Mouse (Mus musculus) neural tube, embryonic 11.5 days (tissue): Measurements from ENCODE around the gene Myf5. TPM values are rescaled to one million over a fixed set of nuclear protein-coding genes. Genes with fewer than 3 reads are reported as not detected.
A peak's percentile ranks its signal among the peaks of the same experiment; 100 is the strongest.

Source experiments
- ATAC-seq: fragments of 200-750 bp; cut with Nextera tagmentation; 2 replicates; pipeline ENCODE4 v1.8.0; 2017; ENCODE audit warnings: moderate number of reproducible peaks, mild to moderate bottlenecking, moderate TSS enrichment, moderate library complexity; ENCODE audit not compliant: insufficient read depth, low FRiP score, low TSS enrichment
- DNase-seq: peaks from one replicate; pipeline ENCODE4 v3.0.0-alpha.2; 2015; ENCODE audit warnings: low spot score
- H3K27ac ChIP-seq: fragments of 300-500 bp; sonication (generic); 2 replicates; pipeline ENCODE4 v1.5.1; 2014; ENCODE audit warnings: low read depth, mild to moderate bottlenecking, low read length
- H3K27me3 ChIP-seq: fragments of 300-500 bp; sonication (generic); 2 replicates; pipeline ENCODE4 v1.6.1; 2014; ENCODE audit warnings: mild to moderate bottlenecking, low read length, mixed read lengths; ENCODE audit not compliant: control insufficient read depth, insufficient read depth
- H3K36me3 ChIP-seq: fragments of 300-500 bp; sonication (generic); 2 replicates; pipeline ENCODE4 v1.6.1; 2014; ENCODE audit warnings: mild to moderate bottlenecking, low read length, moderate library complexity, mixed read lengths; ENCODE audit not compliant: control insufficient read depth, insufficient read depth
- H3K4me1 ChIP-seq: fragments of 300-500 bp; sonication (generic); 2 replicates; pipeline ENCODE4 v1.6.1; 2014; ENCODE audit warnings: low read length, mixed read lengths; ENCODE audit not compliant: control insufficient read depth, insufficient read depth
- H3K4me2 ChIP-seq: fragments of 300-500 bp; sonication (generic); 2 replicates; pipeline ENCODE4 v1.6.1; 2014; ENCODE audit warnings: low read depth, mild to moderate bottlenecking, moderate library complexity
- H3K4me3 ChIP-seq: fragments of 300-500 bp; sonication (generic); 2 replicates; pipeline ENCODE4 v1.5.1; 2014; ENCODE audit warnings: low read depth, low read length
- H3K9ac ChIP-seq: fragments of 300-500 bp; sonication (generic); 2 replicates; pipeline ENCODE4 v1.6.1; 2014; ENCODE audit warnings: mild to moderate bottlenecking, low read length
- H3K9me3 ChIP-seq: fragments of 300-500 bp; sonication (generic); 2 replicates; pipeline ENCODE4 v1.6.1; 2016; ENCODE audit warnings: low read length; ENCODE audit not compliant: control insufficient read depth
- WGBS: fragments of 180-500 bp; shearing (Covaris S2); extraction: QIAGEN DNeasy Blood & Tissue Kit; methylation state at CpG from one replicate; pipeline ENCODE4 v1.1.7; 2014; 5-methylcytosine and 5-hydroxymethylcytosine counted together
- microRNA-seq: library from miRNA; unstranded; fragments of <30 nt; microRNA quantifications from one replicate; pipeline ENCODE4, GENCODE M21; 2016
- polyA plus RNA-seq: library from polyadenylated mRNA; unstranded; fragments of >200 nt; fragmentation: Nextera tagmentation; extraction: Ambion mirVana; gene quantifications from 2 replicates; pipeline ENCODE4 v1.2.1, GENCODE M21; 2014

The Myf5 gene
- polyA plus RNA-seq, 1 experiment from 2014 or later, result 11.7 TPM

DNA sequence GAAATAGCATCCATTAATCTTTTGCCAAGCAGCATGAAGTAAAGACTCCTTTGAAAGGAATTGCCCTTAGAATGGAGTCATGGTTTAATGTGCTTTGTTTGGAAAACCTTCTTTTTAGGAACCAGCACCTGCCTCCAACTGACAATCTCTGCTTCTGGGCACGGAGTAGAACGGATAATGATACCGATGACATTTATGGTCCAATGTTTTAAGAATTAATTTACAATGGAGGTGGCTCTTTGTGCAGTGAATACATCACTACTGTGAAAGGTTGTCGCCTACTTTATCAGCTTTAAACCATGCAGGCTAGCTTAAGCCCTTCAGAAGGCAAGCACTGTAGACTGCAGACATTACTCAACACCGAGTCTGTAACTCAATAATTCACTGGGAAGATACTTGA lies 14.2 kb downstream of the Myf5 start:
- H3K9me3 ChIP-seq, result no peaks in the 10 kb centered on the region
- no peaks in the 10 kb centered on the region for H3K36me3 ChIP-seq
- no peak overlapping the region for H3K9ac ChIP-seq
- no peak overlapping the region for H3K4me2 ChIP-seq
- ATAC-seq (peak; percentile 60), DNase-seq (no peak)
- WGBS, result 35% methylated on average over 5 of the region's 5 CpGs
- no peaks in the 10 kb centered on the region for H3K27me3 ChIP-seq
- H3K27ac ChIP-seq, result no peak overlapping the region
- H3K4me3 ChIP-seq, result no peak overlapping the region
- H3K4me1 ChIP-seq, result no peaks in the 10 kb centered on the region

DNA sequence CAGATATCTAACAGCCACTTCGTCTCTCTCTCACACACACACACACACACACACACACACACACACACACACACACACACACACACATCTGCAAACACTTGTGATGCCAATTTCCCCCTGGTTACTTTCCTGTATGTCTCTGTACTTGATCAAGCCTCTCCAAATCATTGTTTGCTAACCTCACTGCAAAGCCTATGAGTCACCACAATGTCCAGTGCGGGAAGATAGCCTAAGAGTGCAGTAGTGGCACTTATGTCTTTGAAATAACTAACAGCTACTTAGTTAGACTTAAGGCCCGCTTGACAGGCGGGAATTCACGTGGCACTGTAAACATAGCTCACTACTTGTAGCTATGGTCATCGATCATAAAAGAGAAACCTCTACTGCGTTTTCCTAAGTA lies 18.1 kb downstream of the Myf5 start:
- Histone ChIP-seq H3K27me3 (no peaks in the 10 kb centered on the region), H3K4me3 (no peak overlapping the region), H3K4me1 (no peaks in the 10 kb centered on the region), H3K9me3 (no peaks in the 10 kb centered on the region), H3K4me2 (no peak overlapping the region), H3K36me3 (no peaks in the 10 kb centered on the region), H3K9ac (no peak overlapping the region), H3K27ac (no peak overlapping the region)
- 92% methylated on average over 7 of the region's 7 CpGs for WGBS
- DNase-seq (no peak), ATAC-seq (no peak)

DNA sequence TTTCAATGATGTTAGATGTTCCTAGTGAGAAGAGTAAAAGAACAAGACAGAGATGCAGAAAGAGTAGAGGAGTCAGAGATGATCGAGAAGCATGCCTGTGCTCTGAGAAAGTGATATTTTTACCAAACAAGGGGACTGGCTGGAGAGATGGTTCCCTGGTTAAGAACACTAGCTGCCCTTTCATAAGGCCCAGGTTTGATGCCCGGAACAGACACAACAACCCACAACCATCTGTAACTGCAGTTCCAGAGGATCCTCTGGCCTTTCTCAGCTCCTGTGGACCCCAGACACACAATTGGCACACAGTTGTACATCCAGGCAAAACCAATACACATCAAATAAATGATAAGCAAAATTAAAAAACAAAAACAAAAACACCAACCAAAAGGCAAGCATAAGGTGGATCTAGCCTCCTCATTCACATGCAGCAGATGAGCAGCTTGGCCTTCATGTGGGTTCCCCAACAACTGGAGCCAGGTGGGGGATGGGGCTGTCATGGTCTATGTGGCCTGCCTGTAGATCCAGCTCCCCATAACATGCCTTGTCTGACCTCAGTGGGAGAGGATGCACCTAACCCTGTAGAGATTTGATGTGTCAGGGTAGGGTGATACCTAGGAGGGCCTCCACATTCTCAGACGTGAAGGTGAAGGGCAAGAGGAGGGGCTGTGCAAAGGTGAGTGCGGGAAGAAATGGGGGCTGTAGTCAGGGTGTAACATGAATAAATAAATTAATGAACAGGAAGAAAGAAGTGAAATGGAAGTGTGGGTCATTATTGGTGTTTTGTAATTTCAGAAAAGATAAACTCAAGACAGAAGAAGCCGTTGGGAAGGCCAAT lies 36.2 kb downstream of the Myf5 start:
- H3K4me1 ChIP-seq, result no peaks in the 10 kb centered on the region
- no peak overlapping the region for H3K4me2 ChIP-seq
- no peaks in the 10 kb centered on the region for H3K9me3 ChIP-seq
- DNase-seq (no peak), ATAC-seq (no peak)
- no peaks in the 10 kb centered on the region for H3K27me3 ChIP-seq
- H3K27ac ChIP-seq, result no peak overlapping the region
- H3K36me3 ChIP-seq, result no peaks in the 10 kb centered on the region
- 85% methylated on average over 5 of the region's 5 CpGs for WGBS
- no peak overlapping the region for H3K9ac ChIP-seq
- no peak overlapping the region for H3K4me3 ChIP-seq

DNA sequence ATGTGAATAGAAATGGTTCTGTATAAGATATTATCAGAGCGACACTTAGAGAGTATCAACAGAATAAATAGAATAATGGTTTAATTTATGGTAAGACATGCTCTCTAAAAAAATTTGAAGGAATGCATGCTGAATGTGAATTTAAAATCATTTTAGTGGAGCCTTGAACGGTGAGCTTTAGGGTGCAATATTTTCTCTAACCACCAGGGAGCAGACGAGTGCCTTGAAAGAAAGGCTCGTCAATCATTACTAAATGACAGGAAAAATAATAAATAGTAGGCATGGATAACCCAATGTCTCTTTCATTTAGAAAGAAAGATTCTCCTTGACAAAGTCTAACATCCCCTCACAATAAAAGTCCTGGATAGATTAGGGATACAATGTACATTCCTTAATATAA lies 43.2 kb downstream of the Myf5 start:
- peak; percentile 35; the same call in 1 of the 2 replicates for ATAC-seq
- Histone ChIP-seq H3K27ac (no peak overlapping the region), H3K9me3 (no peaks in the 10 kb centered on the region), H3K36me3 (no peaks in the 10 kb centered on the region), H3K27me3 (no peaks in the 10 kb centered on the region), H3K4me2 (no peak overlapping the region), H3K4me3 (no peak overlapping the region), H3K4me1 (no peaks in the 10 kb centered on the region), H3K9ac (no peak overlapping the region)
- WGBS, result 14% methylated on average over 4 of the region's 4 CpGs
- no peak for DNase-seq

DNA sequence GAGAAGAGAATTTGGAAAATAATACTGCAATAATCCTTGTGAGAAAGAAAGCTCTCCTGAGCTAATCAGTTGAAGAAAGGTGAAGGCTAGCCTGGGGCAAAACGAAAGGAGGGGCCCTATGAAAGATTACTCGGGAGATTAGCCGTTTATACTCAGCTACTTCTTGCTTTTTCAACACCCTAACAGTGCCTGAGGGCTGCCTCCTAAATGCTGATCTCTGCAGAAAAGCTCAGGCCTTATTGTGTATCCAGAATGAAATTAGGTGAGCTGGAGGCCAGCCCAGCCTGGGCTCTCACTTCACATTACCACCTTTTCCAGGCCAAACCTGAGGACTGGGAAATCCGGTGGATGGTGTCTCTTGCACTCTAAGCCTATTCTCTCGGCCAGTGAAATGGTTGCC lies 49.0 kb downstream of the Myf5 start:
- H3K27ac ChIP-seq, result no peak overlapping the region
- no peak overlapping the region for H3K4me2 ChIP-seq
- no peak overlapping the region for H3K9ac ChIP-seq
- ATAC-seq, result no peak
- H3K9me3 ChIP-seq, result no peaks in the 10 kb centered on the region
- WGBS, result 74% methylated on average over 5 of the region's 5 CpGs
- DNase-seq, result no peak
- no peaks in the 10 kb centered on the region for H3K4me1 ChIP-seq
- no peaks in the 10 kb centered on the region for H3K27me3 ChIP-seq
- H3K36me3 ChIP-seq, result no peaks in the 10 kb centered on the region
- no peak overlapping the region for H3K4me3 ChIP-seq

Small RNAs within 50 kb of the gene (microRNA-seq; reads per million reads assigned to microRNA genes)
- gene Gm44403, result not detected

Other genes with a start within 250 kb of the Myf5 start
- gene Lin7a, start 214.4 kb downstream of the Myf5 start, polyA plus RNA-seq, result 24.0 and 26.1 TPM in 2 replicates
- 2.8 and 3.9 TPM in 2 replicates for gene Myf6, start 8.6 kb upstream of the Myf5 start, polyA plus RNA-seq
- 0.05 and 0.18 TPM in 2 replicates for gene Ptprq, start 233.9 kb upstream of the Myf5 start, polyA plus RNA-seq